Mouse (Mus musculus): ENCODE measurements around the gene Intu. TPM values are rescaled to one million over a fixed set of nuclear protein-coding genes. Genes with fewer than 3 reads are reported as not detected.

Intu gene
- total and polyA plus RNA-seq, 3 experiments = 9.7 to 12.3 TPM; not detected in 1

DNA sequence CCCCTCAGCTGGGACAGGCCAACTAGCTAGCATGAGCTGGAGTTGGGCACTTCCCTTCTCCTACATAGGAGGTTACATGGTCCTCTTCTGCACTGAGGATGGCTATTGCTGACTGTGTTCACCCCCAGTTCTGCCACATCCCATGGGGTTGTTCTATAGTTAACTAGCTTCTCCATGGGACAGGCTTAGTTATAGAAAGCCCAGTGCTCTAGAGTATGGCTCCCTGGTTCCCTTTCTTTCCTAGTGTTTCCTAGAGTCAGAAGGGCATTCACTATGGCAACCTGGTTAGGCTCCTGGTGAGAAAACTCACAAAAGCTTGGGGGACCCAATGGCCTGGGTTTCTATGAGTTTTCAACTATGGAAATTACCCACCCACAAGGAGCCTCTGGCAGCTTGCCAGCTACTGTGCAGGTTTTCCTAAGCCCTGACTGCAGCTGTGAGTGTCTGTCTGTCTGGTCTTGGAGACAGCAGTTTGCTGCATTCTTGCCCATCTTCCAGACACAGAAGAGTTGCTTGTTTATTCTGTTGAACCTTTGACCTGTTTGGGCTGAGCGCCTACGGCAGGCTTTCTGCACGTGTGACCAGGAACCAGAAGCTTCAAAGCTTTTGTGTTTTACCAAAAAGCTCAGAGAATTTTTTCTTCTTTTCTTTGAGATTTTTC, 154.9 kb downstream of the Intu start (continued):
- TF ChIP-seq GABPA (IDR thresholded peaks at IDR 0.05; ENCODE audit: low read depth, low read length) (no peak), ZMIZ1 (IDR thresholded peaks at IDR 0.05; ENCODE audit: low read depth, low read length) (no peak)

DNA sequence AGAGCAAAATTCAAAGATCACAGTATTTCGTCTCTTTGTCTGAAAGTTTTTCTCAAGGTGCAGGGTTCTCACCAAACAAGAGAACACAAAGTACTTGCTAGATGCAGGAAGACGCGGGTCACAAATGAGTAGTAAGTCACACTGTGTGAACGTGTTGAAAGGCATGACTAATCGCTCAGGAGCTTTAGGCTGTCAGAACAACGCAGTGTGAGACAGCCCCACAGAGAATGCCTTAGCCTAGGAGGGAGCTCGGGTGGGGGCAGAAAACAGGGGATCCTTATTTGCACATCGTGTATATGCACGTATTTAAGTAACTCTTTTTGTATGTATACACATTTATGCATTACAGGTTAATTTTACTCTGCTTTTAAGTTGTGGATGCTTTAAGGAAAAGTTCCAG, 155.8 kb downstream of the Intu start:
- Histone ChIP-seq H3K79me2 (ENCODE audit: control insufficient read depth, insufficient read depth, low read length, poor library complexity) (no peaks in the 10 kb centered on the region), H3K9me3 (replicated peaks; ENCODE audit: insufficient read depth, low read length) (no peaks in the 10 kb centered on the region), H3K27me3 (ENCODE audit: control insufficient read depth in 1 of 2, insufficient read depth in 2 of 2, low read length in 2 of 2) (no peaks in the 10 kb centered on the region), H3K4me1 (ENCODE audit: control insufficient read depth in 1 of 2, insufficient read depth in 2 of 2, low read length in 2 of 2) (no peaks in the 10 kb centered on the region), H3K36me3 (ENCODE audit: control insufficient read depth in 1 of 2, insufficient read depth in 2 of 2, low read length in 2 of 2) (0 out of 4 replicates have a peak, but pooled peaks cover 0 to 1% of the 10 kb centered on the region in 2 experiments), H3K4me3 (ENCODE audit: control insufficient read depth in 1 of 2, insufficient read depth in 1 of 2, low read depth in 2 of 2, low read length in 2 of 2) (no peak overlapping the region), H3K27ac (ENCODE audit: control insufficient read depth, low read depth, low read length) (no peak overlapping the region), H3K9ac (ENCODE audit: control insufficient read depth, low read depth, low read length, poor library complexity, severe bottlenecking) (no peak overlapping the region)
- TF ChIP-seq CHD2 (IDR thresholded peaks at IDR 0.05; ENCODE audit: low read length) = no peak
- no peak for TF ChIP-seq EP300 (IDR thresholded peaks at IDR 0.05; ENCODE audit: low read depth in 1 of 2, low read length in 2 of 2)
- DNase-seq (ENCODE audit: low read depth, low spot score) = no peak

DNA sequence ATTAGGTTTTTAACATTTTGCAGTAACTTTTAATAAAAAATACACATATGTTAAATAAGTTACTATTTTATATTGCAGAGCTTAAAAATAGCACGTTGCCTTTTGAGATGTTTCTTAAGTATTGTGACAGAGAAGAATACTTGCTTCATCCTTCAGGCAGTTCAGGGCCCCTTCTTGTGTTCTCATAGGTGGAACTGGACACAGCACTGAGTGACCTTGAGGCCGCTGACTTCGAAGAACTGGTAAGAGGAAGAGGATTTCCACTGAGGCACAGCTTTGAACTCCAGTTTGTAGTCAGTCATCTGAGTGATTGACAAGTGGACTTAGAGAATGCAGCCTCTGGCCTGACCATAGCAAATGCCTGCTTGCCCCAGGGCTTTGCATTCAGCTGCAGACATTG, 156.5 kb downstream of the Intu start:
- Histone ChIP-seq H3K4me3 (ENCODE audit: control insufficient read depth in 1 of 2, insufficient read depth in 1 of 2, low read depth in 2 of 2, low read length in 2 of 2) (no peak overlapping the region), H3K9me3 (replicated peaks; ENCODE audit: insufficient read depth, low read length) (no peaks in the 10 kb centered on the region), H3K27me3 (ENCODE audit: control insufficient read depth in 1 of 2, insufficient read depth in 2 of 2, low read length in 2 of 2) (no peaks in the 10 kb centered on the region), H3K79me2 (ENCODE audit: control insufficient read depth, insufficient read depth, low read length, poor library complexity) (no peaks in the 10 kb centered on the region), H3K27ac (ENCODE audit: control insufficient read depth, low read depth, low read length) (no peak overlapping the region), H3K9ac (ENCODE audit: control insufficient read depth, low read depth, low read length, poor library complexity, severe bottlenecking) (no peak overlapping the region), H3K36me3 (ENCODE audit: control insufficient read depth in 1 of 2, insufficient read depth in 2 of 2, low read length in 2 of 2) (0 out of 4 replicates have a peak, but pooled peaks cover 0 to 1% of the 10 kb centered on the region in 2 experiments), H3K4me1 (ENCODE audit: control insufficient read depth in 1 of 2, insufficient read depth in 2 of 2, low read length in 2 of 2) (no peaks in the 10 kb centered on the region)
- no peak for DNase-seq (ENCODE audit: low read depth, low spot score)
- TF ChIP-seq BHLHE40 (IDR thresholded peaks at IDR 0.05; ENCODE audit: borderline replicate concordance, low read depth, low read length) (no peak), POLR2A (IDR thresholded peaks at IDR 0.05; ENCODE audit: control insufficient read depth in 1 of 2, insufficient read depth in 1 of 2, low read depth in 1 of 2, low read length in 2 of 2, poor library complexity in 1 of 2) (no peak), RAD21 (IDR thresholded peaks at IDR 0.05; ENCODE audit: low read depth, low read length) (no peak)

DNA sequence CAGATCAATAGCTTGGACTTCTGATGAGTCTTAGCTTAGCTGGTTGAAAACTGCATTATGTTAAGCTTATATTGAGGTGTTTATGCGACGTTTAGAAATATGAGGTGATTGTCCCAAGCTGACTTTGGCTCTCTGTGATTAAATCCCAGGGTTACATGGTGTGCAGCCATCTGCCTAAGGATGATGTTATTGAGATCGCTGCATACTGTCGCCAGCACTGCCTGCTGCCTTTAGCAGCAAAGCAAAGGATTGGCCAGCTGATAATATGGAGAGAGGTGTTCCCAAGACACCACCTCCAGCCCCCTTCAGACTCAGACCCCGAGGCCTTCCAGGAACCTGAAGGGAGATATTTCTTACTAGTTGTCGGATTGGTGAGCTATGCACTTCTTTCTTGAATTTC, 160.5 kb downstream of the Intu start:
- Histone ChIP-seq H3K27me3 (ENCODE audit: control insufficient read depth in 1 of 2, insufficient read depth in 2 of 2, low read length in 2 of 2) (no peaks in the 10 kb centered on the region), H3K9ac (ENCODE audit: control insufficient read depth, low read depth, low read length, poor library complexity, severe bottlenecking) (no peak overlapping the region), H3K9me3 (replicated peaks; ENCODE audit: insufficient read depth, low read length) (no peaks in the 10 kb centered on the region), H3K27ac (ENCODE audit: control insufficient read depth, low read depth, low read length) (no peak overlapping the region), H3K4me3 (ENCODE audit: control insufficient read depth in 1 of 2, insufficient read depth in 1 of 2, low read depth in 2 of 2, low read length in 2 of 2) (no peak overlapping the region), H3K79me2 (ENCODE audit: control insufficient read depth, insufficient read depth, low read length, poor library complexity) (no peaks in the 10 kb centered on the region), H3K36me3 (ENCODE audit: control insufficient read depth in 1 of 2, insufficient read depth in 2 of 2, low read length in 2 of 2) (peaks cover 0 to 23% of the 10 kb centered on the region in 2 experiments; a peak in 2 of 4 replicates), H3K4me1 (ENCODE audit: control insufficient read depth in 1 of 2, insufficient read depth in 2 of 2, low read length in 2 of 2) (peaks cover 15 to 18% of the 10 kb centered on the region in 2 experiments)
- TF ChIP-seq SMC3 (IDR thresholded peaks at IDR 0.05; ENCODE audit: low read depth, low read length) (no peak), BHLHE40 (IDR thresholded peaks at IDR 0.05; ENCODE audit: borderline replicate concordance, low read depth, low read length) (no peak), ELF1 (IDR thresholded peaks at IDR 0.05; ENCODE audit: low read depth, low read length) (no peak), POLR2AphosphoS5 (IDR thresholded peaks at IDR 0.05; ENCODE audit: borderline replicate concordance, low read depth, low read length) (no peak), CTCF (IDR thresholded peaks at IDR 0.05 in 2 of 3, conservative IDR thresholded peaks at IDR 0.05 in 1 of 3; ENCODE audit: control insufficient read depth in 1 of 3, insufficient read depth in 1 of 3, low read depth in 2 of 3, low read length in 3 of 3, poor library complexity in 1 of 3, severe bottlenecking in 1 of 3) (no peak), ZMIZ1 (IDR thresholded peaks at IDR 0.05; ENCODE audit: low read depth, low read length) (no peak), GATA1 (IDR thresholded peaks at IDR 0.05; ENCODE audit: low read depth, low read length) (no peak), MAFK (IDR thresholded peaks at IDR 0.05; ENCODE audit: borderline replicate concordance, low read depth, low read length) (no peak), NRF1 (IDR thresholded peaks at IDR 0.05; ENCODE audit: insufficient read depth, low read depth, low read length, poor library complexity, severe bottlenecking) (no peak), TBP (IDR thresholded peaks at IDR 0.05; ENCODE audit: low read depth, low read length) (no peak), HCFC1 (IDR thresholded peaks at IDR 0.05; ENCODE audit: low read depth, low read length) (no peak), NELFE (IDR thresholded peaks at IDR 0.05; ENCODE audit: low read depth, low read length) (no peak), RAD21 (IDR thresholded peaks at IDR 0.05; ENCODE audit: low read depth, low read length) (no peak), CHD2 (IDR thresholded peaks at IDR 0.05; ENCODE audit: low read length) (no peak), ZKSCAN1 (IDR thresholded peaks at IDR 0.05; ENCODE audit: low read depth, low read length) (no peak), CHD1 (IDR thresholded peaks at IDR 0.05; ENCODE audit: low read depth, low read length) (no peak), ZNF384 (IDR thresholded peaks at IDR 0.05; ENCODE audit: low read depth, low read length) (no peak)
- no peak for DNase-seq (ENCODE audit: low read depth, low spot score)

All from MEL (cell line).